13 mouse cellular contexts compared by ENCODE assay signal in the genomic region with DNA sequence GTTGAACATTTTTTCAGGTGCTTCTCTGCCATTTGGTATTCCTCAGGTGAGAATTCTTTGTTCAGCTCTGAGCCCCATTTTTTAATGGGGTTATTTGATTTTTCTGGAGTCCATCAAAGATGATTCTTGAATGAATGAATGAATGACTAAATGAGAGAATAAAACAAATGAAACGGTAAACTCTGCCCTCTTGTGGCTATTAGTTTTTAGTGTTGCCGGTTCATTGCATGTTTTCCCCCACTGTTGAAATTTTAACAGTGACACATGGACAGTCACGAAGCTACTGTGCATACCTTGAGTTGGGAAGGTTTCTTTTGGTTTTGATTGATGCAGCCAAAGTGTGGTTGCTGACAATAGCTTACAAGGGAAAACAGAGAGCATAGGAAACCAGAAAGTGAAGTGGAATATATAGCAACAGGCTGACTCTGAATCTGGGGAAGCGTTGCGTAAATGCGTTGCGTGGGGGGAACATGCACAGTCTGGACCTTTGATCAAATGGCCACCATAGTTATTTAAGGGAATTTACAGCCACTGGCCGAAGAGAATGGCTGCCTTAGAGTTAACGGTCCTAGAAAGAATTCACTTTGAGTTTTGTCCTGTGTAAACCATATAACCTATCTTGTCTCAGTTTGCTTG. TPM values are rescaled to one million over a fixed set of nuclear protein-coding genes. Genes with fewer than 3 reads are reported as not detected.
DNase-seq lines count a peak whose midpoint lies in the region; ATAC-seq lines count a peak whose summit lies in the region.
"Had no signal": no experiment of that assay in that cellular context is flagged by ENCODE, and none has a peak within 500 bp of the region (broad histone marks: within the 10 kb centered on the region; RNA-seq: fewer than 3 reads in every experiment).

No protein-coding gene starts in this region.

- H3K4me3 ChIP-seq in kidney, embryonic 15.5 days (replicated peaks), result peak overlapping the region; percentile 5; the same call in 1 of the 2 replicates
- H3K4me3 ChIP-seq: heart, embryonic 13.5 days; hindbrain, embryonic 13.5 days; midbrain, embryonic 12.5 days; neural tube, embryonic 13.5 days had no signal

- no peak overlapping the region for H3K9ac ChIP-seq in kidney, embryonic 15.5 days
- H3K9ac ChIP-seq: heart, embryonic 13.5 days; hindbrain, embryonic 13.5 days; midbrain, embryonic 12.5 days; neural tube, embryonic 13.5 days had no signal

- H3K4me1 ChIP-seq in kidney, embryonic 15.5 days, result 0 out of 2 replicates have a peak, but pooled peaks cover 4% of the 10 kb centered on the region
- H3K4me1 ChIP-seq: heart, embryonic 13.5 days; hindbrain, embryonic 13.5 days; midbrain, embryonic 12.5 days; neural tube, embryonic 13.5 days had no signal

- H3K9me3 ChIP-seq in kidney, embryonic 15.5 days (replicated peaks), result no peaks in the 10 kb centered on the region
- H3K9me3 ChIP-seq: hindbrain, embryonic 13.5 days; neural tube, embryonic 13.5 days had no signal

- H3K4me2 ChIP-seq in kidney, embryonic 15.5 days, result peak overlapping the region; percentile 43
- H3K4me2 ChIP-seq: heart, embryonic 13.5 days; hindbrain, embryonic 13.5 days; midbrain, embryonic 12.5 days; neural tube, embryonic 13.5 days had no signal

- no peak overlapping the region for H3K27ac ChIP-seq in kidney, embryonic 15.5 days
- H3K27ac ChIP-seq: heart, embryonic 13.5 days; hindbrain, embryonic 13.5 days; midbrain, embryonic 12.5 days; neural tube, embryonic 13.5 days had no signal

- no peaks in the 10 kb centered on the region for H3K36me3 ChIP-seq in kidney, embryonic 15.5 days
- H3K36me3 ChIP-seq: heart, embryonic 13.5 days; hindbrain, embryonic 13.5 days; midbrain, embryonic 12.5 days; neural tube, embryonic 13.5 days had no signal

- H3K27me3 ChIP-seq in kidney, embryonic 15.5 days, result no peaks in the 10 kb centered on the region
- H3K27me3 ChIP-seq: heart, embryonic 13.5 days; hindbrain, embryonic 13.5 days; midbrain, embryonic 12.5 days; neural tube, embryonic 13.5 days had no signal

- 36% methylated on average over 9 of the region's 9 CpGs for WGBS in kidney, embryonic 15.5 days

- ATAC-seq in kidney, embryonic 15.5 days (replicated peaks; ENCODE audit: low FRiP score), result no peak
- 0 out of 2 replicates have a peak, but pooled peaks have one; percentile 42 for ATAC-seq in common myeloid progenitor, adult 5-6 weeks (replicated peaks; ENCODE audit: low read depth, poor library complexity, severe bottlenecking)

- DNase-seq in kidney, adult 18-20 months, result no peak
- DNase-seq in retina, embryonic 14.5 days (ENCODE audit: low spot score), result peak; percentile 26
- no peak for DNase-seq in retina, postnatal 1 day
- DNase-seq in cerebellum, postnatal 25 days, result no peak
- no peak for DNase-seq in ovary, postnatal 10 days (ENCODE audit: low spot score)
- DNase-seq: cerebellum, adult 2 months; right cerebral cortex, postnatal 14 days had no signal

RNA-seq across cellular contexts. Expression of a gene that starts 15.6 kb away (rescaled TPM):
- polyA plus RNA-seq in kidney, embryonic 15.5 days (2015; fragmentation: Nextera tagmentation; extraction: Ambion mirVana), result 32.5 and 39.4 TPM in 2 replicates
- total RNA-seq in common myeloid progenitor, adult 5-6 weeks (2017), result 26.7 and 38.4 TPM in 2 replicates

RNA-seq across cellular contexts. Expression of a gene that starts 50.1 kb away (rescaled TPM):
- polyA plus RNA-seq in kidney, embryonic 15.5 days (2015; fragmentation: Nextera tagmentation; extraction: Ambion mirVana), result 84.3 and 91.2 TPM in 2 replicates
- total RNA-seq in common myeloid progenitor, adult 5-6 weeks (2017), result 48.8 and 50.3 TPM in 2 replicates
